Mouse (Mus musculus): ENCODE results near the gene Vipr1.

- no peak for TF ChIP-seq CTCF (conservative IDR thresholded peaks at IDR 0.05; ENCODE audit: insufficient read depth, insufficient read length, low read depth, low read length)
- TF ChIP-seq POLR2A (IDR thresholded peaks at IDR 0.05; ENCODE audit: low read depth, low read length): no peak
Observed at GRCm38 (mm10) chr9:121619441-121619840, 23.1 kb upstream of the Vipr1 start.
